Mouse (Mus musculus) cerebellum, adult 11 months (tissue): Measurements from ENCODE around the gene Tenm2.

ENCODE experiments used
- DNase-seq: peaks from one replicate; pipeline ENCODE4 v3.0.0; 2022

Tenm2 gene

DNA sequence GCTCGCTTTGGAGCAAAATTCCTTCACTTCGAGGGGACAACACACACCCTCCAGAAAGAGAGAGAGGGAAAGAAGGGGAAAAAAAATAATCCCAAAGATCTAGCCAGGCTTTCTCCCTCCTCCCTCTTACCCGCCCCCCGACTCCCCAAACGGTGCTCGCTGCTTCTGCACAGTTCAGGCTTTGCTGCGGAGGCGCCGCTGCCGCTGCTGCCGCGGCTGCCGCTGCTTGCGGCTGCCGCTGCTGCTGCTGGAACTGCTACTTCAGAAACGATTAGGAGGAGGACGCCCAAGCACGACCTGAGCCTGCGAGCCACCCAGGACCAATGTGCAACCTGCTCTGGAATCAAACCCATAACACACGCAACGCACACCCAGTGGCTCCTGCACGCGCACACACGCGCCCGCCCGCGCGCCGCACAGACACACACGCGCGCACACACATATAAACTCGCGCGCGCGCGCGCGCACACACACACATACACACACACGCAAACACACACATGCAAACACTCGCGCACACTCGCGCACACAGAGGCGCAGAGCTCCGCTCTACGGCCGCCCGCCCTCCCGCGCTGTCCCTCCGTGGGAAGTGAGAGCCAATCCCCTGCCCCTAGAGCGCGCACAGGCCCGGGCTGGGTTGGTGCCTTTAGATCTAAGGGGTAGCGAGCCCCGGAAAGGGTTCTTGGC, at the start of gene Tenm2:
Gene Tenm2 (minus strand): TSS at position 51 of the 687 bp plus-strand sequence.
- DNase-seq: peak; percentile 64

DNA sequence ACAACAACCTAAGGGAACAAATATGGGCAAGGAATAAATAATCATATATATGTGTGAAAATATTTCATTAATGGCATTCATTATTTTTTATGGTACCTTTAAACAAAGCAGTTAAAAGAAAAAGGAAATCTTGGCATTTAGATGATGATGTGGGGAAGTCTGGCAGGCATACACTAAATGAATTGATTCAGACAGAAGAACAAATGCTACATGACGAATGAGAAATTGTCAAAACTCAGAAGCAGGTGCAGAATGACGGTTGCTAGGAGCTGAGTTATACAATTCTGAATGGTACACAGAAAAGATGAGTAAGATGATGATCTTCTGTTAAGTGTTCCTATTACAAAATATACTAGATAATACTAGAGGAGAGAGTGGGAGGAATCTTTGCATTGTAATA, 49.4 kb upstream of the Tenm2 start:
- no peak for DNase-seq

DNA sequence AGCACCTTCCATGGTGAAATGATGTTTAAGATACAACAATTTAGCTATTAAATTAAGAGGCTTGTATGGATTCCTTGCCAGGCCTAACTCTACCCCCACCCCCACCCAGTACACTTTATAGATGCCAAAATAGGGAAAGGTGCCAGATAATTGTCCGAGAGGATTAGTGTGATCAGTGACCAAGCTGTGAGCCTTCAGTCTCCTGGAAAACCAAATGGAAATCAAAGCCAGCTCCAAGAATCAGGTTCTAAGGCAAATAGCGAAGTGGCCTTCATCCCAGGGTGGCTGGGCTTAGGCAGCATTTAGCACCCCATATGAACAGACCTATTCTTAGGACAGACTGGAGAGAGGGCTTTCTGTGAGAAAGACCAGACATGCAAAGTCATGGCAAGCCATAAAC, 13.0 kb upstream of the Tenm2 start:
- DNase-seq: no peak

DNA sequence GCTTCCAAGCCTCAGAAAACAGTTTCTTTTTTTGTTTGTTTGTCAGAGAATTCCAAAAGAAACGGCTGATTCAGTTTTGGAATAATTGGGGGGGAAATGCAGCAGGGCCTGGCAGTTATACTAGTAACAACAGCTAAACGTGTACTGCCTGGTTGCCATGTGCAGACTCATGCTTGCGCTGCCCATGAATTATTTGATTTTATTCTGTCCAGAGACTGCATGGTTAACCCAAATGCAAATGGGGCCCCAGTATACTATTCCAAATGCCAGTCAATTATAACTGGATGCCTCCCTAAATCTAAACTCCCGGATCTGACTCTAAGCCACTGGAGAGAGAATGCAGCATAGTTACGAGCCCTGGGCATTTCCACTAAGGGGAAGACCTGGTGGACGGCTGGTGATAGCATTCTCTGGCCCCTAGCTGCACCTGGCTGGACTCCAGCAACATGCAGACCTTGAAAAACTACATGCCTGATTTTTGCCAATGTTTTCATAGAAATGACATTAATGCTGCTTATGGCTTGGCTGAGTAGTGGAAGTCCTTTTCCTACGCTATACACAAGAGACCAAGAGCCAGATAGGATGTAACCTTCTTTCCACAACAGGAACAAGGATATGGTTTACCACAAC, 1.4 kb upstream of the Tenm2 start:
- DNase-seq: peak; percentile 14

DNA sequence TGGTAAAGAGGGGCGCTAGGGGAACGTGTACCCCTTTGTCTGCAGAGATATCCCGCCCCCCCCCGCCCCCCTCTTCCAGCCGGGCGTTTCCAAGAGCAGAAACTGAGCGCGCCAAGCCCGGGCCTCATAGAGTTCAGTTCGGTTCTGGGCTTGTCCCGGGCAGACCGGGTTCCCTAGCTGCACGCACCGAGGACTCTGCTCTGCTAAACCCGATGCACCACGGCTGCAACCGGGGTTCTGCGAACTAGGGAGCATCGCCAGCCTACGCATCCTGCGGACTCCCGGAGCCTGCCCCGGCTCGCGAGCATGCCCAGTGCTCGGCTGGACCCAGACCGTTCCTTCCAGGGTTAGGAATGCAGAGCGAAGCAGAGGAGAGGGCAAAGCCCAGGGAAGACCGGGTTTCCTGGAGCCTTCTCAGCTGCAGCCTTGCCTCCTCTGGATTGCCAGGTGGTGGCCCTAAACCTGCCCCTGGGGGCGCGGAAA, 878 bp upstream of the Tenm2 start:
- DNase-seq: peak; percentile 62

DNA sequence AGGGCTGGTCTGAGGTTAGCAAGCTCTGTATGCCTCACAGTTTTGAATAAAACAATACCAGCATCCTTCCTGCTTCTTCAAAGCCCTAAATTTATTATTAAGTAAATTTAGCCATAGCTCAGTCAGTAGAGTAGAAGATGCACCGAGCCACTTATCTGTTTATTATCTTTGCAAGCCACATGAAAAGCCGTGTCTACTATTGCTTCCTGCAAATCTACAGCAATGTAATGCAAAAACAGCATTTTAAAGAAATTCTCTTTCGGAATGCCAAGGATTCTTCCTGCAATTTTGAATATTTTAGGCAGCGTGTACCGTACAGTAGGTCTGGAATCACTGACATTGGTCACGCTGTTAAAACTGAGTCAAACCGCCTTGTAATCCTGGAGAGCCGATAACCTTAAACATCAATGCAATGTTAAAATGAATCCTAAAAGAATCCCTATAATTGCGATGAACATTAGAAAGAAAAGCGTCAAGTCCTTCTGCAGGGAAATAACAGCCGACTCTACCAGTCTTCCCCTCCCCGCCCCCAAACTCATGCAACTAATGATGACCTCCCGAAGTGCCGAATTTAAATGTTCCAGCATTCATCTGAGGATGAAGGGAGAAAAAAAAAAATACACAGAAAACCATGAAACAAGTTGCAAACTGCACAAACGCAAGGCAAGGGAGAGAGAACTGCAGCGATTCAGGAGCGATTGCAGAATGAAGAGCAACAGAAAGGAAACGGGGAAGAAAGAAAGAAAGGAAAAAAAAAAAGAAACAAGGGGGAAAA, 556 bp downstream of the Tenm2 start:
- no peak for DNase-seq

DNA sequence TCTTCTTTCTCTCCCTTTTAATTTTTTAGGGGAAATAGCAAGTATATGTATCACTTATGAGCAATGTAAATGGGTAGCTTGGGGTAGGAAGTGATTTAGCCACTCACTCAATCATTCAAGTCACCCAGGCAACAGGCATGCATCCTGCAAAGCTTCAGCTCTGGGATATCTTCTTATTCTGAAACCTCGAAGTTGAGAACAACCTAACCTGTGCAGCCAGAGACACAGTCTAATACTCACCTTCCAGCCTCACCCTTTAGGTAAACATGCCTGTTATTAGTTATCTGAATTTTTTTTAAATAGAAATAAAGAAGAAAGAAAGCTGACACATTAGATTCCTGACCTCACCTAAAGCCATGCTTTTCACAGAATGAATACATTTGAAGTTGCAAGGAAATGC, 8.4 kb downstream of the Tenm2 start:
- DNase-seq: no peak

DNA sequence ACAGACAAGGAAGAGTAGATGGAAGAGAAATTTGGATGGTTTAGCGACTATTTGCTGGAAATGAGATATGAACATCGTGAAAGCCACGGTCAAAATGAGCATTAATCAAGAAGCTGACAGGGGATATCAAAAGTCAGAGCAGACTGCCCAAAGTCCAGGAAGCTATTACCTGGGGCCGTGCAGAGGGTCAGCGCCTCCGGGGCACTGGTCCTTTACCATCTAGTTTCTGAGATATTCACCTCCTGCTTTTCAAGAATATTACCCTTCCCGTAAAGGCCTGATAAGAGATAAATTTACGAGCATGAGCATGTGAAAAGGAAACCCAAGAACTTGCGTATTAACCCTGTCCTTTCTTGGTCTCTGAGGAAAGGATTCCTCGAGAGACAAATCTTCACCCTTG, 8.8 kb downstream of the Tenm2 start:
- DNase-seq: no peak

DNA sequence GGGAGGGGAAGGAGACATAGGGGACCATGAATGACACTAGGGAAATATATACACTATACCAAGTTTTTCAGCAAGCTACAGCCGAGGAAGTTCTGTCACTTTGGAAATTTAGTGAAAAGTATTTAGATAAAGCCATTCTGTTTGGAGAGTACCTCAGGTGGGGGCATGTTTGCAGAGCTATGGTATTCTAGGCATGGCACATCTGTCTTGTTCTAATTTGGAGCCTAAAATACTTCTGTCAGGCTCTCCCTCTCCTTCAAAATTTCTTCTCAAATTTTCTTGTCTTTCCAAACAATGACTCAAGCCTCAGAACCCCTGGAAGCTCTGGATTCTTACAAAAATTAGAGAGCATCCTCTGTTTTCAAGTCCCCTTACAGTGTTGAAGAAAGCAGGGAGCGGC, 13.0 kb downstream of the Tenm2 start:
- DNase-seq: no peak

DNA sequence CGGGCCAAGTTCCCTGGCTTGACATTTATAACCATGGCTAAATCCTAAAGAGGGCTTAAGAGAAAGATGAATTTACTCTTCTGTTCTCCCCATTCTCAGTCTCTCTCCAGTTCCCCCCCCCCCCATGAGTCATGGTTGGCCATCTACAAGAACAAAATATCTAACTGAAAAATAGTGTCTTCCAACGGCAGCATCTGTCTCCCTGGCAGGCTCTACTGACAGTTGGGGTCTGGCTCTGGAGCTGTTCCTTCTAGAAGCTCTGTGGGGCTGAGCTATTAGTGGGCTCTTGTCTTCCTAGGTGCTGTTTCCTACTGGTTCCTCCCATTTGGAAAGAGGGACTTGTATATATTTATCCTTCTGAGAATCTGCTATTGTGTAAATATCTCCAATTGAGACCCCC, 13.7 kb downstream of the Tenm2 start:
- no peak for DNase-seq

DNA sequence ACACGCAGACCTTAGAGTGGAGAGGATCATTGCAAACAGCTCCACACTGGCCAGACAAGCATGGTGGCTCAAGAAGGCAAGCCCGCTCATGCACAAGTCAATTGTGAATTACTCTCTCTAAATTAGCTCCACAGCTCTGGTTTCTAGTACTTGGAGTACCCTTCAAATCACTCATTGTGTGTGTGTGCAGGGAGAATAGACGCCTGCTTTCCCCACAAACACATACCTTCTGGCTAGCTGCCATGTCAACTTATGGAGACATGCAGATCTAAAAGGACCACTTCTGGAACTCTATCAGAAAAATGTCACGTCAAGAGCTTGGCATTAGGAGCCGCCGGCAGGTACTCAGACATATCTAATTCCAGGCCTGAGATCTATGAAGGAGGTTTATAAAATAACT, 14.8 kb downstream of the Tenm2 start:
- no peak for DNase-seq

DNA sequence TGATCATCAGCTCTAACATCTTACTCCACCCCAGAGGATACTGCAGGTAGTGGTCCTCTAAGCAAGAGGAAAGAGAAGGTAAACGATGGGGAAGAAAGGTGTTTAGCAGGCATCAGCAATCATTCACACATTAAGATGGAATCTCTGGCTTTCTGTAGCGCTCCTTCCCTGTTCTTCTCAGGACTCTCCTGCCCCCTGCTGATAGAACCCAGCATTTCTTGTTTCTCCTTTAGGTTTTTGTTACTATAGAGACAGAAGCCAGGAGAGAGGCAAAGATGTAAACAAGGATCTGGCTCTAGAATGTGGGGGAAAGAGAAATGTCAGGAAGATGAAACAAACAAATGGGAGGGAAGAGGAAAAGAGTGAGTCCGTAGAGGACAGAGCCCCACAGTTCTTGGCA, 49.6 kb downstream of the Tenm2 start:
- DNase-seq: peak; percentile 14

DNA sequence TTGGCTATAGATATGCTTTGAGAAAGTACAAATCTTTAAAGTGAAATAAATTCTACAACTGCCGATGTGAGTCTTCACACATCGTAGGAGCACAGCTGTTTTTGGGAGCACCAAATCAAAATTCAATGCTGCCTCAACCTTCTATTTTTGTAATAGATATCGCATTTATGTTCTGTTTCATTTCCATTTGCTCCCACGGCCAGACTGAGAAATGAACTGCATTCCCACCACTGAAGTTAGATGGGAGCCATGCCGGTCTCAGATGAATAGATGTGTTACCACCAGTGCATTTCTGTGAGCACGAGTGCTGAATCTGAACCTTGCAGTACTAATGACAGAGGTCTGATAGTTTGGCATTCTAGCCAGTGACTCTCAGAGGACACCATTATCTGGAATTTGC, 58.3 kb downstream of the Tenm2 start:
- no peak for DNase-seq

DNA sequence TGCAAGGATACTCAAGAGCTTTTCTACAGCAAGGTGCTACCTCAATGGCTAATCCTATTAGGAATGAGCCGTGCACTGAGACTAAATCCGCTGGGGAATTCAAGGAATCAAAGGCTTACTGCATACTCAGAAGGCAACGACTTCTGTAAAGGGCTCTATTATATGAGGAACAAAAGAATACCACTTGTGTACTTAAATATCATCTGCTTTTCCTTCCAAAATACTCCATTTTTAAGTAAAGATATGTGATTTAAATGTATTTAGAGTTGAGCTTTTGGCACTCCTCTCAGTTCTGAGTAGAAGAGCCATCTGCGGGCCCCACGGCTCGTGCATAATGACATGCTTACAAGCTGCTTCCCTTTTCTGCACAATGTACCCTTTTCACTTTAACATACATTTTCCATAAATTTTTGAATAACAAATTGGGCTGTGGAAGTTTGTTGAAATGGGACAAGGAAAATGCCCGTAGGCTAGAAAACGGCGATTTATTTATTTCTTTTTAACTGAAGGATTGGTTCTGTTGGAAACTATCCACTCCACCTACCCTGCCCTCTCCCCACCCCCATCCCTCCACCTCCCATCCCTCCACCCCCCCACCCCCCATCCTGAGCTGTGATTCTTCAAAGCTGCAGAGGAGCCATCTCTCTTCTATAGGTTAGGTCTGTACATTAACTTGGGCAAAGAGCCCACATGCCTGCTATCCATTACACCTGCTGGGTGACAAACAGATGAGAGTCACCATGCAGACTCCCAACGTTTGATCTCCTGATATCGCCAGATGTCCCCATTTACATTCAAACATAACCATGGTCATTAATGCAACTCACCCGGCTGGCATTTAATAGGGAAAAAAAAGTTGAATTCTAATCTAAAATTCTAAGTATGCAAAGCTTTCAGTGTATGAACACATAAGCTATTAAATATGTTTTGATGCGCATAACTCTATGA, 81.6 kb downstream of the Tenm2 start:
- no peak for DNase-seq

DNA sequence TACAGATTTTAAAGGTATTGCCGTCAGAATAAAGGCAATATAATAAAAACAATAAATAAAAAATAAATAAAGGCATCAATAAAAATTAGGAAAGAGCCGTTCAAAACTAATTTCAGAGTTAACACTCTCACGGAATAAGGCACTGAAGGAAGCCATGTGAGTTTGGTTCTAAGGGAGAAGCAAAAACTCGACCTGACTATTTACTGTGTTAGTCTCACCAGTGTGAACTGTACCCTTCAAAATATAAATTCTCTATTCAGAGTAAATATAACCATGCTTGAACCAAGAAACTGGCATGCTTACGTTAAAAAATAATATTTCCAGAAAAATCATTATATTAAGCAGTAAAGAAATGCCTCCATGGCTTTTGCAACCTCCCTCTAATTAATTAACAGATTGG, 82.4 kb downstream of the Tenm2 start:
- no peak for DNase-seq

DNA sequence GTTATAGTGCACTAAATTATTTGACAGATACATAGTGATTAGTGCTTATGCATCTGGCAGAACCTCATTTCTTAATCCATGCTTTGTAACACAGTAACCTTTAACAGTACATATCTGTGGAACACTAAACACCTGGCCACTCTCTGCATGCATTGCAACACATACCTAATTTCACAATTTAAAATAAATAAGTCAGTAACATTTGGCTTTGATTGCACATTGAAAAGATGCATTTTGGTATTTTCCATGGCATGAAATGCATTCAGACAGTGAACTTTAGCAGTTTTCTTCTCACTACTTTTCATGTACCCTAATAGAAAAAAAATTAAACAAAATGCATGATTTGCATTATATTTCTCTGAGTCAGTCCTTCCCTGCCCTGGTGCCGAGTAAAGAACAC, 85.8 kb downstream of the Tenm2 start:
- no peak for DNase-seq

DNA sequence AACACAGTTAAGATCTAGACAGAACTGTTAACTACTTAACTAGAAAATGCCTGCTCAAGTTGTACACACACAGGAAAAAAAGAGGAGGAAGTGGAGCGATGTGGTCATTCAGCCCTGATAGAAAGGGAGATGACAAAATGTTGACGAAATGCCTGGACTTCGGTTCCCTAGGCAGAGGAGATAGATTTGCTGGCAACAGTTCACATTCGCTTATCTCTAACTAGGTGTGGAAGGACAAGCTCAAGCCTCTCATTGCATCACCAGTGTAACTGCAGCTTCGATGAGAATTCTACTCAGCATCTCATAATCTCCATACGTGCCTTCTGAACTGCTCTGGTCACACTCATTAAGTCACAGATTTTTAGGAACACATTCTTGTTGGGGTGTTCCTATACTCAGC, 91.8 kb downstream of the Tenm2 start:
- DNase-seq: no peak

DNA sequence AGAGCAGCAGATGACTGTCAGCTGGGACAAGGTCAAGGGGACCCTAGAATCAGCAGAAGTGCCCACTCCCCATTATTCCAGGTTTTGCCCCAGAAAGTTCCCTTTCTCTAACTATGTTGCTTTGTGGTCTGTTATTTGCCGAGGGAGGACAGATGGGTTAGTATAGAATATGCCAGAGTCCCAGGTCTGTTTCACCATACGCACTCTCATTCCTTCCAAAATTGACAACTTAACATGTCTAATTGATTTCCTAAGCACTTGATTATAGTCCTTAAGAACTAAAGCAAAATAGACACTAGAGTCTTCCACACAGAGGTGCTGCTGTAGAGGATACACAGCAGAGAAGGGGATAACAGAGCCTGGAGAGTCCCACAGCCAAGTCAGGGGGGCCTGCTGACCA, 92.3 kb downstream of the Tenm2 start:
- no peak for DNase-seq

DNA sequence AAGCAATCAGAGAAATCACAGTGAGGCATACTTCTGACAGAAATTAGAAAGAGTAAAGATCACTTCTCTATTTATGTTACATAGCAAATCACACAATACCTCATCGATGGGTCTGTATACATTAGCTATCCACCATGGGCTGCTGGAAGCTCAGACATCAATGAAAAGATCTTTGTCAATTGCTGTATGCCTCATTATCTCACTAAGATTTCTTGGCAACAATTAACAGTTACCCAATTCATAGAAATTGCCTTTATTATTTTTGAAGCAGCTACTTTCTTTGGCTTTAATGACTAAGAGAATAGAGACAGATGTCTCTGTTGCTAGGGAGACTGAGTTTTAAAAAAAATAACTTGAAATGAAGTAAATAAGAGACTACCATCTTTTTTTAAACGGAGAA, 106.9 kb downstream of the Tenm2 start:
- DNase-seq: no peak

DNA sequence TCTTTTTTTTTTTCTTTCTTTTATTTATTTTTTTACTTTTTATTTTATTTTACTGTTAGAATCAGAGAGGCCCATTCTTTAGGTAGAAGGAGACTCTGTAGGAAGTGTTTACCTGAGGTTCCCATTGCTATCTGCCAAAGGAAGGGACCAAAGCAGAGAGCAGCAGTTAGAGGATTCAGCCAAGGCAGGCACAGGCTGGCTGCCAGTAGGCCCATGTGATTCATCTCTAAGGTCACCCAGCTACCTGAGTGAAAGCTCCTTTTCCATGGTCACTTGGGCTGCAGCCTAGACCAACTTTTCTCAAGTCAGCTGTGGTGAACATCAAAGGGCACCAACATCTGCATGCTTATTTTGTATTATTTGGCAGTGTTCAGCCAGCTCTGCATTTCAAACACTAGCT, 117.7 kb downstream of the Tenm2 start:
- no peak for DNase-seq

DNA sequence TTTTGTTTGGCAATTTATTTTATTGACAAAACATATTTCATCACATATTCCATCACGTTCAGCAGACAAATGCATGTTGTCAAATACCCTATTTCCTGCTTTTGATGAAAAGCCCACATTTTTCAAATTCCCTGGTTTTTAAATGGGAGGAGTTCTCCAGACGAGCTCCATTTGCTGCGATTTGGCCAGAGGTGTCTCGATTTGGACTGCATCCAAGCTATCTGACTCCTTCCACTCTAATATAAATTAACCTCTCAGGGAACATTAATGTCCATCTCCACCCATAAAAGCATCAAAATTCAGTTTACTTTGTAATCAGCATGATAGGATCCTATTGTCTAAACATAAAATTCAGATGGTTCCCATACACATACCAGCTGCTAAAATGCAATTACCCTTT, 120.6 kb downstream of the Tenm2 start:
- no peak for DNase-seq

DNA sequence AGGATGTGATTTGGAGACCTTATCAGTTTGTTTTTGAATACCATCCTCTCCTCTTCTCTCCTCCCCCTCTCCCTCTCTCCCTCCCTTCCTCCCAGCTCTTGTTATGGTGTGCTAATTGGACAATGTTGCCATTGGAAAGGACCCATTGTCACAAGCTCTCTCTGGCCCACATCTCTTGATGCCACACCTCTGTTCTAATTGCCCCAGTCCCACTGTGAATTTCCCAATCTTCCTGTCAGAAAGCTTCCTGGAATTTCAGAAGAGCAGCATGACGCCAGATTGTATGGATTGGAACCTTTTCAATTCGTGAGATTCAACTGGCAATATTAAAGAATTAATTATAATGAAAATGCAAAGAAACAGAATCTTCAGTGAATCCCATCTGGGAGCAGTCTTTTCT, 128.7 kb downstream of the Tenm2 start:
- DNase-seq: no peak

DNA sequence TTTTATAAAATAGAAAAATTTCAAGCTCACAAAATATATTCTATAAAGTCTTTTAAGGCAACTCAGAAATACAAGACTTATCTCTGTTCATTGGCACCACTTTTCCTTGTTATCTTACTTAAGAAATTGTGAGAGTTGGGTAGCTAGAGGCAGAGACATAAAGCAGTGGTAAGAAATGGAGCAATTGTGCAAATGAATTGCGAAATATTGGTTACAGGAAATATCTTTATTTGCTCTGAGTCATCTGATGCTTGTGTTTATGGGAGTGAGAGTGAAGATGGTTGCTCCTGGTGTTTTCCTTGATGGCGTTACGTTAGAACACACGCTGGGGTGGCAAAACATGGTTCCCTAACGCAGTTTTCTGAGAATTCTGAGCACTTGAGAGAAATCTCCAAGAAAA, 156.4 kb downstream of the Tenm2 start:
- no peak for DNase-seq
